Mouse (Mus musculus): Measurements from ENCODE around the gene Arntl. TPM values are rescaled to one million over a fixed set of nuclear protein-coding genes. Genes with fewer than 3 reads are reported as not detected.

Arntl gene
- total and polyA plus RNA-seq, 3 experiments = 4.6 to 29.9 (median 23.8) TPM

DNA sequence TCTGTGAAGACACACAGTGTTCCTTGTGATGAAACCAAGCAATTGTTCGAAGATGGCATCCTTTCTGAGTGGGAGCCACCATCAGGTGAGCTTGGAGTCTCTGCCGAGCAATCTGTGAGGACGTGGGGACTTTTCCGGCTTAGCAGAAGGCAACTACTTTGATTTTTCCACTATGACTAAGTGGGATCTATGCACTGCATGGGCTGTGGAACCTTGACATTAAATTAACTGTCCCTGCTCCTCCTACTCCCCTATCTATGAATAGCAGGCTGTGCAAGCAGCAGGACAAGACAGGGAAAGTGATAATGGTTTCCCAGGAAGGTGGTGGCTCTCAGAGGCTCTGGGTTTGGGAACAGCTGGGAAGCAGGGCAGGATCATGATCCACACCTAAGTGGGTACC lies 31.8 kb upstream of the Arntl start:
- H3K9me3 ChIP-seq (replicated peaks) = no peaks in the 10 kb centered on the region
- no peaks in the 10 kb centered on the region for H3K4me1 ChIP-seq (ENCODE audit: insufficient read depth, low read depth, low read length)
- no peak for TF ChIP-seq TAL1 (conservative IDR thresholded peaks at IDR 0.05; ENCODE audit: low read depth, low read length)
- TF ChIP-seq CTCF (IDR thresholded peaks at IDR 0.05; ENCODE audit: low read depth, low read length) = no peak
- TF ChIP-seq GATA1 (IDR thresholded peaks at IDR 0.05; ENCODE audit: borderline replicate concordance, low read length) = no peak
- TF ChIP-seq GATA2 (IDR thresholded peaks at IDR 0.05; ENCODE audit: borderline replicate concordance, low read depth, low read length) = no peak
- DNase-seq (ENCODE audit: low spot score) = no peak
- H3K27me3 ChIP-seq (ENCODE audit: insufficient read depth, low read length) = 0 out of 2 replicates have a peak, but pooled peaks cover 4% of the 10 kb centered on the region
- no peak overlapping the region for H3K4me3 ChIP-seq (ENCODE audit: low read depth, low read length)
- ATAC-seq (ENCODE audit: extremely low read depth, insufficient number of reproducible peaks, low FRiP score, poor library complexity, severe bottlenecking) = no peak
- H3K36me3 ChIP-seq (replicated peaks) = no peaks in the 10 kb centered on the region

DNA sequence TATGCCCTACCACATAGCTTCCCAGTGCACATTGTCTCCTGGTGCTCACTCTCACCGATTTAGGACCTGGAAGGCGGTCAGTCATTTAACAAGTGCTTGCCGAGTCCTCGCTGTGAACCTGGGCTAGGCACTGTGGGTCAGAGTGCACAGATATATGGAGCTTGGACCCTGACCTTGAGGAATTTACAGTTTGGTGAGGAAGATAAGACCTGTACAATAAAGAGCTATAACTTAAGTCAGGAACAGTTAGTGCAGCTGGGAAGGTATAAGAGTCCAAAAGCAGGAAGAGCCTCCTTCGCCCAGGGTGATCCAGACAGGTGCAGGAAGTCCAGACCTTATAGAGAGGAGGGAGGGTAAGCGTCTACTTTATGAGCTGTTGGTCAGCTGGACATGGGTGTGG lies 29.2 kb upstream of the Arntl start:
- no peaks in the 10 kb centered on the region for H3K36me3 ChIP-seq (replicated peaks)
- ATAC-seq (ENCODE audit: extremely low read depth, insufficient number of reproducible peaks, low FRiP score, poor library complexity, severe bottlenecking) (no peak), DNase-seq (ENCODE audit: low spot score) (no peak)
- no peak overlapping the region for H3K4me3 ChIP-seq (ENCODE audit: low read depth, low read length)
- TF ChIP-seq TAL1 (conservative IDR thresholded peaks at IDR 0.05; ENCODE audit: low read depth, low read length) = no peak
- no peak for TF ChIP-seq GATA1 (IDR thresholded peaks at IDR 0.05; ENCODE audit: borderline replicate concordance, low read length)
- no peak for TF ChIP-seq CTCF (IDR thresholded peaks at IDR 0.05; ENCODE audit: low read depth, low read length)
- TF ChIP-seq GATA2 (IDR thresholded peaks at IDR 0.05; ENCODE audit: borderline replicate concordance, low read depth, low read length) = no peak
- no peak for TF ChIP-seq POLR2AphosphoS5 (IDR thresholded peaks at IDR 0.05; ENCODE audit: insufficient replicate concordance, low read depth, low read length)
- 0 out of 2 replicates have a peak, but pooled peaks cover 4% of the 10 kb centered on the region for H3K27me3 ChIP-seq (ENCODE audit: insufficient read depth, low read length)
- no peaks in the 10 kb centered on the region for H3K9me3 ChIP-seq (replicated peaks)
- no peaks in the 10 kb centered on the region for H3K4me1 ChIP-seq (ENCODE audit: insufficient read depth, low read depth, low read length)

DNA sequence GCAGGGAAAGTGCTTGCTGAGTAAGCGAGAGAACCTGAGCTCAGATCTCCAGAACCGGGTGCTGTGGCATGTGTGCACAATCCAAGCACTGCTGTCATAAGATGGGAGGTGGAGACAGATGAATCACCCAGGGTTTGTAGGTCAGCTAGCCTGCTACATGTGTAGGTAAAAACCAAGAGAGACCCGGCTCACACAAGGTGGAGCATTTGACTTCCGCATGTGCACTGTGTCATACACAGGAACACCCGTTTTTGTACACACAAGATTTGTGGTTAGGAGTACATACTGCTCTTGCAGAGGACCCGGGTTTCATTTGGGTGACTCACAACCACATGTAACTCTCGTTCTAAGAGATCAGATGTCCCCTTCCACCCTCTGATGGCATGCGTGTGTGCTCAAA lies 23.5 kb upstream of the Arntl start:
- Histone ChIP-seq H3K4me1 (ENCODE audit: insufficient read depth, low read depth, low read length) (no peaks in the 10 kb centered on the region), H3K4me3 (ENCODE audit: low read depth, low read length) (no peak overlapping the region), H3K27me3 (ENCODE audit: insufficient read depth, low read length) (peaks cover 12% of the 10 kb centered on the region), H3K36me3 (replicated peaks) (no peaks in the 10 kb centered on the region), H3K9me3 (replicated peaks) (no peaks in the 10 kb centered on the region)
- ATAC-seq (ENCODE audit: extremely low read depth, insufficient number of reproducible peaks, low FRiP score, poor library complexity, severe bottlenecking) = no peak
- no peak for DNase-seq (ENCODE audit: low spot score)
- no peak for TF ChIP-seq TAL1 (conservative IDR thresholded peaks at IDR 0.05; ENCODE audit: low read depth, low read length)
- TF ChIP-seq POLR2AphosphoS5 (IDR thresholded peaks at IDR 0.05; ENCODE audit: insufficient replicate concordance, low read depth, low read length) = no peak

DNA sequence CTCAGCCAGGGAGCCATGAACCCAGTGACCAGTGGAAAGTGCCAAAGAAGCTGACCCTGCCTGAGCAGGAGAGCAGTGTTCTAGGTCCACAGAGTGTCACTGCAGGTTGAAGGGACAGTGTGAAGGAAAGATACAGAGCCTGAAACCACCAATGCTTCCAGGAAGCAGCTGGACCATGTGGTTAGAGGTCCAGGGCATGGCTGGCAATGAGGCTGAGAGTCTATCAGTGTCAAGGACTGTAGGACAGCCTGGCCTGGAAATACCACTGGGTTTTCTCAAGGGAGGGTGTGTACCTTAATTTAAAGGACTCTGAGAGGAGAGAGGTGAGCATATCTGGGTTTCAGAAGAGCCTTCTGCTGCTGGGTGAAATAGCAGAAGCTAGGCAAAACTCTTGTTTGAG lies 22.2 kb upstream of the Arntl start:
- Histone ChIP-seq H3K36me3 (replicated peaks) (no peaks in the 10 kb centered on the region), H3K4me1 (ENCODE audit: insufficient read depth, low read depth, low read length) (no peaks in the 10 kb centered on the region), H3K4me3 (ENCODE audit: low read depth, low read length) (no peak overlapping the region), H3K27me3 (ENCODE audit: insufficient read depth, low read length) (peaks cover 13% of the 10 kb centered on the region), H3K9me3 (replicated peaks) (no peaks in the 10 kb centered on the region)
- no peak for TF ChIP-seq TAL1 (conservative IDR thresholded peaks at IDR 0.05; ENCODE audit: low read depth, low read length)
- TF ChIP-seq GATA1 (IDR thresholded peaks at IDR 0.05; ENCODE audit: borderline replicate concordance, low read length) = no peak
- no peak for TF ChIP-seq POLR2AphosphoS5 (IDR thresholded peaks at IDR 0.05; ENCODE audit: insufficient replicate concordance, low read depth, low read length)
- TF ChIP-seq GATA2 (IDR thresholded peaks at IDR 0.05; ENCODE audit: borderline replicate concordance, low read depth, low read length) = no peak
- TF ChIP-seq CTCF (IDR thresholded peaks at IDR 0.05; ENCODE audit: low read depth, low read length) = no peak
- ATAC-seq (ENCODE audit: extremely low read depth, insufficient number of reproducible peaks, low FRiP score, poor library complexity, severe bottlenecking) = no peak
- no peak for DNase-seq (ENCODE audit: low spot score)

DNA sequence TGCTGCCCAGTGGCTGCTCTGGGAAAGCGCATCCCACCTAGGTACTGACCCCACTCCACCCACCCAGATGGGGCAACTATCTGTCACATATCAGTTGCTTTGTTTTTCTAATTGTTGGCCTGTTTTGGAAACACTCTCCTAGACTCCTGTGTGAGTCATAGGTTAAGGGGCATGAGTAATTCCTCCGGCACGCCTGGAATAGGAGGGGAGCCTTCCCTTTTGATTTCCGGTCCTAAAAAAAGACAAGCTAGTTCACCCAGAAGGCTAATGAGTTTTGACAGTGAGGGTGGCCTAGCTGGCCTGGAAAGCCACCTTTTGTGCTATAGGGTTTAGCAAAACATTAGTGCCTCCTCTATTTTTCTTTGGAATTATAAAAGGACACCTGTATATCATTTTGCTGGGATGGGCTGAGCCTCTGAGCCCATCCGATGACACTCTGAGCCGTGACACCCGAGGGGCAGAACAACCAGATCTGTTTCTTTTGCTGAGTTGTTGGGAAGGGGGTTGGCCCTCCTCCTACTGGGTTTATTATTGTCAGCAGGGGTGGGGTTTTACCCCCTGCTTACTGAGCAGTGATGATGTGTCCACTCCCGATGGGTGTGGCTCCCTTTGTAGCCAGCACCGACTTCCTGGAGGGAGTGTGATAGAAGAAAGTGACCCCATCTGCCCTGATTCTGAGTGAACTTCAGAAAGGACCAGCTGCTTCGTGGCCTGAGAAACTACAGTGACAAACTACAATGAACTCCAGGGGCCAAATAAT lies 21.0 kb upstream of the Arntl start:
- Histone ChIP-seq H3K4me3 (ENCODE audit: low read depth, low read length) (no peak overlapping the region), H3K36me3 (replicated peaks) (no peaks in the 10 kb centered on the region), H3K27me3 (ENCODE audit: insufficient read depth, low read length) (peaks cover 13% of the 10 kb centered on the region), H3K4me1 (ENCODE audit: insufficient read depth, low read depth, low read length) (no peaks in the 10 kb centered on the region), H3K9me3 (replicated peaks) (no peaks in the 10 kb centered on the region)
- TF ChIP-seq POLR2AphosphoS5 (IDR thresholded peaks at IDR 0.05; ENCODE audit: insufficient replicate concordance, low read depth, low read length) (no peak), CTCF (IDR thresholded peaks at IDR 0.05; ENCODE audit: low read depth, low read length) (no peak), GATA1 (IDR thresholded peaks at IDR 0.05; ENCODE audit: borderline replicate concordance, low read length) (no peak), TAL1 (conservative IDR thresholded peaks at IDR 0.05; ENCODE audit: low read depth, low read length) (no peak), GATA2 (IDR thresholded peaks at IDR 0.05; ENCODE audit: borderline replicate concordance, low read depth, low read length) (no peak)
- no peak for DNase-seq (ENCODE audit: low spot score)
- no peak for ATAC-seq (ENCODE audit: extremely low read depth, insufficient number of reproducible peaks, low FRiP score, poor library complexity, severe bottlenecking)

DNA sequence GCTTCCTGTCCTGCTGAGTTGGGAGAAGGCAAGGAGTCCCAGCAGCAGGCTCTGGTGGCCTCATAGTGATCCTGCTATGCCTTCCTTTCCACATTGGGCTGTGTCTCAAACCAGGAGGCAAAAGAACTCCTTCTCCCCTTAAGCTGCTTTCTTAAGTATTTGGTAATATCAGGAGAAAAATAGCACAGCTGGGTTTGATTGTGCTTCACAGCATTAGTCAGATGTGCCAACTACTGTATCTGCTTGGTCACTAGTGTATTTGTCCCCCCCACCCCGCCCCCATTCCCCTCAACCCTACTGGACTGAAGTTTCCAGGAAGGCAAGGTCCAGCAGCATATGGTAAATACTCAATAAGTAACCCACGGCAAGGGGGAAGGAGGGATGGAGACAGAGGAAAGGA lies 19.2 kb upstream of the Arntl start:
- no peak for ATAC-seq (ENCODE audit: extremely low read depth, insufficient number of reproducible peaks, low FRiP score, poor library complexity, severe bottlenecking)
- Histone ChIP-seq H3K9me3 (replicated peaks) (no peaks in the 10 kb centered on the region), H3K4me1 (ENCODE audit: insufficient read depth, low read depth, low read length) (no peaks in the 10 kb centered on the region), H3K27me3 (ENCODE audit: insufficient read depth, low read length) (peaks cover 13% of the 10 kb centered on the region), H3K36me3 (replicated peaks) (no peaks in the 10 kb centered on the region), H3K4me3 (ENCODE audit: low read depth, low read length) (no peak overlapping the region)
- no peak for DNase-seq (ENCODE audit: low spot score)
- TF ChIP-seq GATA1 (IDR thresholded peaks at IDR 0.05; ENCODE audit: borderline replicate concordance, low read length) (no peak), GATA2 (IDR thresholded peaks at IDR 0.05; ENCODE audit: borderline replicate concordance, low read depth, low read length) (no peak), POLR2AphosphoS5 (IDR thresholded peaks at IDR 0.05; ENCODE audit: insufficient replicate concordance, low read depth, low read length) (no peak), TAL1 (conservative IDR thresholded peaks at IDR 0.05; ENCODE audit: low read depth, low read length) (no peak), CTCF (IDR thresholded peaks at IDR 0.05; ENCODE audit: low read depth, low read length) (no peak)

Data from G1E (cell line).